Mouse (Mus musculus): ENCODE results near the gene Tnfrsf13c.

DNA sequence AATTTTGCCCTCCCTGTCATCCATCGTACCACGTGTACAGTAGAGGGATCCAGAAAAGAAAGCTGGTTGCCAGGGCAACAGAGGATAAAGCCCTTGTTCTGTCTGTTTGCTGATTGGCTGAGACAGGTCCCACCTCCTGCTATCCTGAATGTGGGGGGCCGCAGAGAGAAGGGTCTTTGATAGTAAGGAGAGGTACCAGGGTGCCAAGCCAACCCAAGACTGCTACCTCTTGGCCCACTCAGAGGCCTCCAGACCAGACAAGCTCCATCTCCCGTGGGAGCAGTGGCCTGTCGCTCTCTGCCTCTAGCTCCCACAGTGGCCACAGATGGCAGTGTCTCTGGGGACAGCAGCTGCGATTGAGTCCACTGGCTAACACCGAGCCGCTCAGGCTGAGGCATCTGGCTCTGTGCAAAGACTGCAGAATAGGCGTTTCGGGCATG lies 31.8 kb upstream of the Tnfrsf13c start:
- TF ChIP-seq TAL1 (IDR thresholded peaks at IDR 0.05; ENCODE audit: low read length) (no peak), GATA1 (IDR thresholded peaks at IDR 0.05; ENCODE audit: low read length) (no peak)

All from erythroblast, embryonic 14.5 days (primary cell).